Mouse (Mus musculus) neural tube, embryonic 11.5 days (tissue): ENCODE results near the gene Gm10401. TPM values are rescaled to one million over a fixed set of nuclear protein-coding genes. Genes with fewer than 3 reads are reported as not detected.
A peak's percentile ranks its signal among the peaks of the same experiment; 100 is the strongest.

ENCODE experiments used
- ATAC-seq: fragments of 200-750 bp; cut with Nextera tagmentation; 2 replicates; pipeline ENCODE4 v1.8.0; 2017; ENCODE audit warnings: moderate number of reproducible peaks, mild to moderate bottlenecking, moderate TSS enrichment, moderate library complexity; ENCODE audit not compliant: insufficient read depth, low FRiP score, low TSS enrichment
- DNase-seq: peaks from one replicate; pipeline ENCODE4 v3.0.0-alpha.2; 2015; ENCODE audit warnings: low spot score
- H3K27ac ChIP-seq: fragments of 300-500 bp; sonication (generic); 2 replicates; pipeline ENCODE4 v1.5.1; 2014; ENCODE audit warnings: low read depth, mild to moderate bottlenecking, low read length
- H3K27me3 ChIP-seq: fragments of 300-500 bp; sonication (generic); 2 replicates; pipeline ENCODE4 v1.6.1; 2014; ENCODE audit warnings: mild to moderate bottlenecking, low read length, mixed read lengths; ENCODE audit not compliant: control insufficient read depth, insufficient read depth
- H3K36me3 ChIP-seq: fragments of 300-500 bp; sonication (generic); 2 replicates; pipeline ENCODE4 v1.6.1; 2014; ENCODE audit warnings: mild to moderate bottlenecking, low read length, moderate library complexity, mixed read lengths; ENCODE audit not compliant: control insufficient read depth, insufficient read depth
- H3K4me1 ChIP-seq: fragments of 300-500 bp; sonication (generic); 2 replicates; pipeline ENCODE4 v1.6.1; 2014; ENCODE audit warnings: low read length, mixed read lengths; ENCODE audit not compliant: control insufficient read depth, insufficient read depth
- H3K4me2 ChIP-seq: fragments of 300-500 bp; sonication (generic); 2 replicates; pipeline ENCODE4 v1.6.1; 2014; ENCODE audit warnings: low read depth, mild to moderate bottlenecking, moderate library complexity
- H3K4me3 ChIP-seq: fragments of 300-500 bp; sonication (generic); 2 replicates; pipeline ENCODE4 v1.5.1; 2014; ENCODE audit warnings: low read depth, low read length
- H3K9ac ChIP-seq: fragments of 300-500 bp; sonication (generic); 2 replicates; pipeline ENCODE4 v1.6.1; 2014; ENCODE audit warnings: mild to moderate bottlenecking, low read length
- H3K9me3 ChIP-seq: fragments of 300-500 bp; sonication (generic); 2 replicates; pipeline ENCODE4 v1.6.1; 2016; ENCODE audit warnings: low read length; ENCODE audit not compliant: control insufficient read depth
- WGBS: fragments of 180-500 bp; shearing (Covaris S2); extraction: QIAGEN DNeasy Blood & Tissue Kit; methylation state at CpG from one replicate; pipeline ENCODE4 v1.1.7; 2014; 5-methylcytosine and 5-hydroxymethylcytosine counted together
- polyA plus RNA-seq: library from polyadenylated mRNA; unstranded; fragments of >200 nt; fragmentation: Nextera tagmentation; extraction: Ambion mirVana; gene quantifications from 2 replicates; pipeline ENCODE4 v1.2.1, GENCODE M21; 2014

Gene Gm10401
- polyA plus RNA-seq, 1 experiment from 2014 or later = 27.2 TPM

- H3K4me1 ChIP-seq = no peaks in the 10 kb centered on the region
- ATAC-seq (no peak), DNase-seq (no peak)
- no peaks in the 10 kb centered on the region for H3K27me3 ChIP-seq
- no peaks in the 10 kb centered on the region for H3K9me3 ChIP-seq
- H3K27ac ChIP-seq = no peak overlapping the region
- no peak overlapping the region for H3K4me3 ChIP-seq
- WGBS = 72% methylated on average over 3 of the region's 3 CpGs
- no peaks in the 10 kb centered on the region for H3K36me3 ChIP-seq
- no peak overlapping the region for H3K4me2 ChIP-seq
- H3K9ac ChIP-seq = no peak overlapping the region
Observed at GRCm38 (mm10) chr5:115140726-115141125, 42.6 kb upstream of the Gm10401 start.

GRCm38 (mm10) chr5:115139124-115139523, 41.0 kb upstream of the Gm10401 start:
- DNase-seq (no peak), ATAC-seq (no peak)
- no peak overlapping the region for H3K9ac ChIP-seq
- 68% methylated on average over 4 of the region's 4 CpGs for WGBS
- H3K4me2 ChIP-seq = no peak overlapping the region
- no peaks in the 10 kb centered on the region; the same call in 1 of the 2 replicates for H3K4me1 ChIP-seq
- H3K9me3 ChIP-seq = no peaks in the 10 kb centered on the region
- no peak overlapping the region for H3K4me3 ChIP-seq
- no peaks in the 10 kb centered on the region for H3K27me3 ChIP-seq
- H3K27ac ChIP-seq = no peak overlapping the region
- H3K36me3 ChIP-seq = no peaks in the 10 kb centered on the region

GRCm38 (mm10) chr5:115134234-115135165, 36.4 kb upstream of the Gm10401 start, which contains the start of gene Unc119b:
Gene Unc119b (minus strand): TSS chr5:115134975.
- H3K27ac ChIP-seq = no peak within 1 kb of the TSS
- H3K4me1 ChIP-seq = peaks cover 9% of the 10 kb centered on the region
- H3K4me3 ChIP-seq = peak within 1 kb of the TSS; percentile 98
- WGBS = under 1% methylated on average over 50 of the region's 81 CpGs
- peak within 1 kb of the TSS; percentile 98 for H3K4me2 ChIP-seq
- ATAC-seq = peak; percentile 89
- peak; percentile 92 for DNase-seq
- H3K9ac ChIP-seq = peak within 1 kb of the TSS; percentile 90
- peaks cover 2% of the 10 kb centered on the region; the same call in 1 of the 2 replicates for H3K36me3 ChIP-seq
- H3K27me3 ChIP-seq = no peaks in the 10 kb centered on the region
- H3K9me3 ChIP-seq = no peaks in the 10 kb centered on the region

- 64% methylated on average over 6 of the region's 6 CpGs for WGBS
- H3K4me2 ChIP-seq = peak overlapping the region; percentile 98
- H3K36me3 ChIP-seq = peaks cover 4% of the 10 kb centered on the region; the same call in 1 of the 2 replicates
- peak overlapping the region; percentile 98 for H3K4me3 ChIP-seq
- peak overlapping the region; percentile 90 for H3K9ac ChIP-seq
- ATAC-seq (no peak), DNase-seq (no peak)
- H3K27ac ChIP-seq = no peak overlapping the region
- no peaks in the 10 kb centered on the region for H3K27me3 ChIP-seq
- H3K4me1 ChIP-seq = peaks cover 9% of the 10 kb centered on the region
- H3K9me3 ChIP-seq = no peaks in the 10 kb centered on the region
Observed at GRCm38 (mm10) chr5:115133358-115134066, 35.4 kb upstream of the Gm10401 start.

- Histone ChIP-seq H3K4me3 (no peak overlapping the region), H3K4me1 (peaks cover 9% of the 10 kb centered on the region), H3K4me2 (no peak overlapping the region), H3K9ac (no peak overlapping the region), H3K9me3 (no peaks in the 10 kb centered on the region), H3K27ac (no peak overlapping the region), H3K36me3 (peaks cover 4% of the 10 kb centered on the region; the same call in 1 of the 2 replicates), H3K27me3 (no peaks in the 10 kb centered on the region)
- WGBS = 94% methylated on average over 8 of the region's 8 CpGs
- no peak for ATAC-seq
- DNase-seq = no peak
Observed at GRCm38 (mm10) chr5:115132465-115132864, 34.4 kb upstream of the Gm10401 start.

GRCm38 (mm10) chr5:115129328-115129727, 31.2 kb upstream of the Gm10401 start:
- peaks cover 11% of the 10 kb centered on the region for H3K36me3 ChIP-seq
- 93% methylated on average over 6 of the region's 6 CpGs for WGBS

GRCm38 (mm10) chr5:115127421-115128179, 29.5 kb upstream of the Gm10401 start:
- H3K4me3 ChIP-seq = no peak overlapping the region
- DNase-seq = no peak
- WGBS = 94% methylated on average over 22 of the region's 22 CpGs
- no peaks in the 10 kb centered on the region for H3K9me3 ChIP-seq
- no peak overlapping the region for H3K4me2 ChIP-seq
- no peaks in the 10 kb centered on the region for H3K27me3 ChIP-seq
- H3K27ac ChIP-seq = no peak overlapping the region
- H3K4me1 ChIP-seq = peaks cover 5% of the 10 kb centered on the region
- no peak for ATAC-seq
- H3K36me3 ChIP-seq = peaks cover 11% of the 10 kb centered on the region
- H3K9ac ChIP-seq = no peak overlapping the region

More at GRCm38 (mm10) chr5:115129328-115129727, 31.2 kb upstream of the Gm10401 start:
- Histone ChIP-seq H3K27me3 (no peaks in the 10 kb centered on the region), H3K27ac (no peak overlapping the region), H3K4me3 (no peak overlapping the region), H3K9me3 (no peaks in the 10 kb centered on the region), H3K9ac (no peak overlapping the region), H3K4me1 (peaks cover 11% of the 10 kb centered on the region), H3K4me2 (no peak overlapping the region)
- ATAC-seq (no peak), DNase-seq (no peak)

GRCm38 (mm10) chr5:115126578-115127312, 28.6 kb upstream of the Gm10401 start:
- Histone ChIP-seq H3K9ac (no peak overlapping the region), H3K9me3 (no peaks in the 10 kb centered on the region), H3K27me3 (no peaks in the 10 kb centered on the region), H3K4me1 (peaks cover 3% of the 10 kb centered on the region), H3K4me2 (no peak overlapping the region), H3K27ac (no peak overlapping the region), H3K36me3 (peaks cover 11% of the 10 kb centered on the region), H3K4me3 (no peak overlapping the region)
- 92% methylated on average over 28 of the region's 28 CpGs for WGBS
- DNase-seq (no peak), ATAC-seq (no peak)
